Mouse (Mus musculus): ENCODE data around the gene Ppdpf.
A peak's percentile ranks its signal among the peaks of the same experiment; 100 is the strongest.

The Ppdpf gene

GRCm38 (mm10) chr2:181218881-181219485, 31.9 kb downstream of the Ppdpf start:
- DNase-seq (ENCODE audit: low spot score in 2 of 2): no peak

GRCm38 (mm10) chr2:181219538-181220216, 32.6 kb downstream of the Ppdpf start, which contains the start of gene Fndc11:
Gene Fndc11 (plus strand): TSS chr2:181220013.
- peak; percentile 37 to 51 for DNase-seq (ENCODE audit: low spot score in 2 of 2)

- no peak for DNase-seq (ENCODE audit: low spot score in 2 of 2)
Measured at GRCm38 (mm10) chr2:181220361-181220760, 33.3 kb downstream of the Ppdpf start.

GRCm38 (mm10) chr2:181224994-181225393, 37.9 kb downstream of the Ppdpf start:
- no peak for DNase-seq (ENCODE audit: low spot score in 2 of 2)

GRCm38 (mm10) chr2:181227122-181227521, 40.1 kb downstream of the Ppdpf start:
- no peak for DNase-seq (ENCODE audit: low spot score in 2 of 2)

- no peak for DNase-seq (ENCODE audit: low spot score in 2 of 2)
Measured at GRCm38 (mm10) chr2:181228335-181228734, 41.3 kb downstream of the Ppdpf start.

GRCm38 (mm10) chr2:181231171-181231570, 44.1 kb downstream of the Ppdpf start:
- DNase-seq (ENCODE audit: low spot score in 2 of 2): no peak

- no peak for DNase-seq (ENCODE audit: low spot score in 2 of 2)
Measured at GRCm38 (mm10) chr2:181233443-181233842, 46.4 kb downstream of the Ppdpf start.

- DNase-seq (ENCODE audit: low spot score in 2 of 2): no peak
Measured at GRCm38 (mm10) chr2:181234680-181235079, 47.6 kb downstream of the Ppdpf start.

GRCm38 (mm10) chr2:181235681-181236566, 48.9 kb downstream of the Ppdpf start:
- DNase-seq (ENCODE audit: low spot score in 2 of 2): no peak

GRCm38 (mm10) chr2:181237251-181238014, 50.4 kb downstream of the Ppdpf start:
- DNase-seq (ENCODE audit: low spot score in 2 of 2): no peak

- DNase-seq (ENCODE audit: low spot score in 2 of 2): no peak
Measured at GRCm38 (mm10) chr2:181238091-181238610, 51.1 kb downstream of the Ppdpf start.
